Mouse (Mus musculus): ENCODE data around the gene Actr3b. TPM values are rescaled to one million over a fixed set of nuclear protein-coding genes. Genes with fewer than 3 reads are reported as not detected.

Actr3b gene
- polyA plus RNA-seq, 1 experiment = 2.2 TPM

- Histone ChIP-seq H3K4me1 (ENCODE audit: control insufficient read depth, insufficient read depth, low read length) (no peaks in the 10 kb centered on the region), H3K27ac (ENCODE audit: control insufficient read depth, insufficient read depth, low read depth, low read length, poor library complexity) (no peak overlapping the region), H3K4me3 (replicated peaks; ENCODE audit: control insufficient read depth, low read depth, low read length) (no peak overlapping the region)
- TF ChIP-seq POLR2A (IDR thresholded peaks at IDR 0.05; ENCODE audit: borderline replicate concordance, control insufficient read depth, low read depth, low read length) = no peak
- no peak for TF ChIP-seq CTCF (IDR thresholded peaks at IDR 0.05; ENCODE audit: control insufficient read depth, insufficient read depth, low read length)
- WGBS = 63% methylated on average over 3 of the region's 3 CpGs
Measured at GRCm38 (mm10) chr5:25877996-25878395, 118.2 kb downstream of the Actr3b start.

- WGBS = 73% methylated on average over 3 of the region's 3 CpGs
- Histone ChIP-seq H3K27ac (ENCODE audit: control insufficient read depth, insufficient read depth, low read depth, low read length, poor library complexity) (no peak overlapping the region), H3K4me1 (ENCODE audit: control insufficient read depth, insufficient read depth, low read length) (no peaks in the 10 kb centered on the region), H3K4me3 (replicated peaks; ENCODE audit: control insufficient read depth, low read depth, low read length) (no peak overlapping the region)
- TF ChIP-seq POLR2A (IDR thresholded peaks at IDR 0.05; ENCODE audit: borderline replicate concordance, control insufficient read depth, low read depth, low read length) = no peak
- TF ChIP-seq CTCF (IDR thresholded peaks at IDR 0.05; ENCODE audit: control insufficient read depth, insufficient read depth, low read length) = no peak
Measured at GRCm38 (mm10) chr5:25886708-25887107, 126.9 kb downstream of the Actr3b start.

DNA sequence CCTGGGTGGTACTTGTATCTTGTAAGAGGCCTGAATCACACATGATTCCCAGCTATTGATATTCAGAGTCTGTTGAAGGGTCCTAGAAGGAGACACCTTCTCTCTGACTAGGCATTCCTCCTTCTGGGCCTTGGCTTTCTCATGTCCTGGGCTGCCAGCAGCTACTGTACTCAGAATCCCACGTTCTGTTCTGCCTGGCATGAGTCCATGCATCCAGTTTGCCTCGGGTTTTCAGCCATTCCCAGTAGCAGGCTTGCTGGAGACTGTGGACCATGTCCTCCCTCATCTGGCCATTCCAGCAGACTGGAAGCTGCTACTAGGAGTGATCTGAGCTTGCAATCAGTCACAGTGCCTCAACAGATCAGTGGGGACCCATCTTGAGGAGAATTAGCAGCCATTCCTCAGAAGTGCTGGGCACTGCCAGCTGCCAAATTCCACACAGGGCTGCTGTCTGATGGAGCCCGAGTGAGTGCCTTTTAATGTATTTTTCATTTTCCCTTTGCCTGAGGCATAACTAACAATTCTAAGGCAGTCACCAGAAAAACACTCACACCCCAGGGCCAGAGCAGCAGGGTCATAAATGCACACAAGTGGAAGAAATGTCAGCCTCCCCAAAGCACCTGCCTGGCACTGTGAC lies 130.1 kb downstream of the Actr3b start:
- H3K27ac ChIP-seq (ENCODE audit: control insufficient read depth, insufficient read depth, low read depth, low read length, poor library complexity) = no peak overlapping the region
- H3K4me1 ChIP-seq (ENCODE audit: control insufficient read depth, insufficient read depth, low read length) = no peaks in the 10 kb centered on the region
- WGBS = 50% methylated on average over 3 of the region's 3 CpGs
- TF ChIP-seq POLR2A (IDR thresholded peaks at IDR 0.05; ENCODE audit: borderline replicate concordance, control insufficient read depth, low read depth, low read length) (no peak), CTCF (IDR thresholded peaks at IDR 0.05; ENCODE audit: control insufficient read depth, insufficient read depth, low read length) (no peak)
- no peak overlapping the region for H3K4me3 ChIP-seq (replicated peaks; ENCODE audit: control insufficient read depth, low read depth, low read length)

DNA sequence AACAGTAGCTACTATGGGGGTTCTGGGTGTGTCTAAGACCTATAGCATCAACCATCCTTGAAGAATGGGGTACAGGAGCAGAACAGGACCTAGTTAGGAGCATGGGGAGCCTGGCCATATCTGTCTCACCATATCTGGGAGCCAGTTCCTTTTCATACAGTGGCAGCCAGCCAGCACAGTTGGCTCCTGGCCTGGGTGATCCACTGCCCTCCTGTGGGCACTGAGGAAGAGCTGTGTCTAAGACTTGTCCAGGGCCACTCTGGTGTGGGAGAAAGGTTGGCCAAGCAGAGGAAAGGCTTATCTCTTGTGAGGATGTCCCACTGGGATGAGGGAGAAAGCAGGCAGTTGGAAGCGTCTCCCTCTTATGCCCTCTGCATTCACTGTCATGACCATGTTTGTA lies 131.5 kb downstream of the Actr3b start:
- WGBS = 83% methylated on average over 1 of the region's 1 CpGs

More for the DNA sequence above, 131.5 kb downstream of the Actr3b start:
- Histone ChIP-seq H3K4me1 (ENCODE audit: control insufficient read depth, insufficient read depth, low read length) (no peaks in the 10 kb centered on the region), H3K27ac (ENCODE audit: control insufficient read depth, insufficient read depth, low read depth, low read length, poor library complexity) (no peak overlapping the region), H3K4me3 (replicated peaks; ENCODE audit: control insufficient read depth, low read depth, low read length) (no peak overlapping the region)
- TF ChIP-seq POLR2A (IDR thresholded peaks at IDR 0.05; ENCODE audit: borderline replicate concordance, control insufficient read depth, low read depth, low read length) (no peak), CTCF (IDR thresholded peaks at IDR 0.05; ENCODE audit: control insufficient read depth, insufficient read depth, low read length) (no peak)

Other genes with a start within 250 kb of the Actr3b start
- not detected in 2 replicates for gene Cct8l1, start 243.9 kb upstream of the Actr3b start, polyA plus RNA-seq (2011; ENCODE audit: insufficient read depth, insufficient read length, low replicate concordance, missing spikeins)
- 2.5 and 3.7 TPM in 2 replicates for gene Xrcc2, start 54.2 kb upstream of the Actr3b start, polyA plus RNA-seq (2011; ENCODE audit: insufficient read depth, insufficient read length, low replicate concordance, missing spikeins)
- gene Gm21663, start 182.4 kb downstream of the Actr3b start, polyA plus RNA-seq (2011; ENCODE audit: insufficient read depth, insufficient read length, low replicate concordance, missing spikeins) = not detected in 2 replicates
- not detected in 2 replicates for gene Gm21671, start 194.4 kb downstream of the Actr3b start, polyA plus RNA-seq (2011; ENCODE audit: insufficient read depth, insufficient read length, low replicate concordance, missing spikeins)
- gene Gm21680, start 212.7 kb downstream of the Actr3b start, polyA plus RNA-seq (2011; ENCODE audit: insufficient read depth, insufficient read length, low replicate concordance, missing spikeins) = not detected in 2 replicates
- gene Gm21698, start 228.7 kb downstream of the Actr3b start, polyA plus RNA-seq (2011; ENCODE audit: insufficient read depth, insufficient read length, low replicate concordance, missing spikeins) = not detected in 2 replicates
- gene Gm1979, start 244.8 kb downstream of the Actr3b start, polyA plus RNA-seq (2011; ENCODE audit: insufficient read depth, insufficient read length, low replicate concordance, missing spikeins) = not detected in 2 replicates